Mouse (Mus musculus) hindbrain, embryonic 11.5 days (tissue): ENCODE data around the gene Cga. TPM values are rescaled to one million over a fixed set of nuclear protein-coding genes. Genes with fewer than 3 reads are reported as not detected.

ENCODE experiments used
- ATAC-seq: fragments of 200-750 bp; cut with Nextera tagmentation; 2 replicates; pipeline ENCODE4 v1.8.0; 2017; ENCODE audit warnings: mild to moderate bottlenecking, moderate TSS enrichment, moderate library complexity; ENCODE audit not compliant: low FRiP score
- DNase-seq: peaks from one replicate; pipeline ENCODE4 v3.0.0-alpha.2; 2015; ENCODE audit warnings: low spot score
- H3K27ac ChIP-seq: fragments of 300-500 bp; sonication (generic); 2 replicates; pipeline ENCODE4 v1.5.1; 2014; ENCODE audit warnings: mild to moderate bottlenecking, low read depth, low read length
- H3K27me3 ChIP-seq: fragments of 300-500 bp; sonication (generic); 2 replicates; pipeline ENCODE4 v1.6.1; 2014; ENCODE audit warnings: mild to moderate bottlenecking, low read length, moderate library complexity, mixed read lengths; ENCODE audit not compliant: control insufficient read depth, insufficient read depth
- H3K36me3 ChIP-seq: fragments of 300-500 bp; sonication (generic); 2 replicates; pipeline ENCODE4 v1.6.1; 2014; ENCODE audit warnings: mild to moderate bottlenecking, low read length, moderate library complexity, mixed read lengths; ENCODE audit not compliant: control insufficient read depth, insufficient read depth
- H3K4me1 ChIP-seq: fragments of 300-500 bp; sonication (generic); replicated peaks from 2 replicates; pipeline ENCODE4 v1.6.1; 2014; ENCODE audit warnings: low read length, mixed read lengths; ENCODE audit not compliant: control insufficient read depth, insufficient read depth
- H3K4me2 ChIP-seq: fragments of 300-500 bp; sonication (generic); replicated peaks from 2 replicates; pipeline ENCODE4 v1.6.1; 2014; ENCODE audit warnings: mild to moderate bottlenecking, low read depth, low read length
- H3K4me3 ChIP-seq: fragments of 300-500 bp; sonication (generic); 2 replicates; pipeline ENCODE4 v1.5.1; 2014; ENCODE audit warnings: low read depth, low read length
- H3K9ac ChIP-seq: fragments of 300-500 bp; sonication (generic); 2 replicates; pipeline ENCODE4 v1.6.1; 2014; ENCODE audit warnings: low read depth, low read length
- H3K9me3 ChIP-seq: fragments of 300-500 bp; sonication (generic); 2 replicates; pipeline ENCODE4 v1.6.1; 2016; ENCODE audit warnings: low read length; ENCODE audit not compliant: control insufficient read depth
- WGBS: fragments of 180-500 bp; shearing (Covaris S2); extraction: QIAGEN DNeasy Blood & Tissue Kit; methylation state at CpG from one replicate; pipeline ENCODE4 v1.1.7; 2014; 5-methylcytosine and 5-hydroxymethylcytosine counted together
- polyA plus RNA-seq: library from polyadenylated mRNA; unstranded; fragments of >200 nt; fragmentation: Nextera tagmentation; extraction: Ambion mirVana; gene quantifications from 2 replicates; pipeline ENCODE4 v1.2.1, GENCODE M21; 2014

Cga gene
- not detected in 2 replicates for polyA plus RNA-seq

- 82% methylated on average over 1 of the region's 1 CpGs for WGBS
- no peaks in the 10 kb centered on the region for H3K4me1 ChIP-seq
Observed at GRCm38 (mm10) chr4:34893479-34893878, at the start of gene Cga. Gene Cga (plus strand): TSS chr4:34893779.

GRCm38 (mm10) chr4:34843839-34844238 lies 49.7 kb upstream of the Cga start:
- Histone ChIP-seq H3K9me3 (no peaks in the 10 kb centered on the region), H3K4me1 (no peaks in the 10 kb centered on the region), H3K4me3 (no peak overlapping the region), H3K4me2 (no peak overlapping the region), H3K27me3 (no peaks in the 10 kb centered on the region), H3K36me3 (no peaks in the 10 kb centered on the region), H3K9ac (no peak overlapping the region), H3K27ac (no peak overlapping the region)
- no peak for ATAC-seq
- no peak for DNase-seq
- WGBS = 88% methylated on average over 1 of the region's 1 CpGs

More at GRCm38 (mm10) chr4:34893479-34893878, at the start of gene Cga:
- no peak for DNase-seq
- no peak for ATAC-seq
- H3K4me2 ChIP-seq = no peak within 1 kb of the TSS
- H3K27me3 ChIP-seq = peaks cover 6% of the 10 kb centered on the region
- no peaks in the 10 kb centered on the region for H3K9me3 ChIP-seq
- no peak within 1 kb of the TSS for H3K27ac ChIP-seq
- H3K36me3 ChIP-seq = no peaks in the 10 kb centered on the region
- no peak within 1 kb of the TSS for H3K9ac ChIP-seq
- H3K4me3 ChIP-seq = no peak within 1 kb of the TSS

GRCm38 (mm10) chr4:34847679-34848309 lies 45.8 kb upstream of the Cga start:
- no peaks in the 10 kb centered on the region for H3K4me1 ChIP-seq
- WGBS = 93% methylated on average over 6 of the region's 6 CpGs
- no peak overlapping the region for H3K4me2 ChIP-seq
- no peak overlapping the region for H3K4me3 ChIP-seq
- no peak for DNase-seq
- no peaks in the 10 kb centered on the region for H3K9me3 ChIP-seq
- H3K27me3 ChIP-seq = no peaks in the 10 kb centered on the region
- H3K27ac ChIP-seq = no peak overlapping the region
- no peaks in the 10 kb centered on the region for H3K36me3 ChIP-seq
- no peak overlapping the region for H3K9ac ChIP-seq
- ATAC-seq = no peak

GRCm38 (mm10) chr4:34850156-34850555 lies 43.4 kb upstream of the Cga start:
- Histone ChIP-seq H3K4me1 (no peaks in the 10 kb centered on the region), H3K27ac (no peak overlapping the region), H3K36me3 (no peaks in the 10 kb centered on the region), H3K4me3 (no peak overlapping the region), H3K9ac (no peak overlapping the region), H3K27me3 (no peaks in the 10 kb centered on the region), H3K9me3 (no peaks in the 10 kb centered on the region), H3K4me2 (no peak overlapping the region)
- no peak for DNase-seq
- no peak for ATAC-seq
- WGBS = 95% methylated on average over 2 of the region's 2 CpGs

- WGBS = 97% methylated on average over 7 of the region's 7 CpGs
- no peak overlapping the region for H3K9ac ChIP-seq
Observed at GRCm38 (mm10) chr4:34852051-34852450, 41.5 kb upstream of the Cga start.

DNA sequence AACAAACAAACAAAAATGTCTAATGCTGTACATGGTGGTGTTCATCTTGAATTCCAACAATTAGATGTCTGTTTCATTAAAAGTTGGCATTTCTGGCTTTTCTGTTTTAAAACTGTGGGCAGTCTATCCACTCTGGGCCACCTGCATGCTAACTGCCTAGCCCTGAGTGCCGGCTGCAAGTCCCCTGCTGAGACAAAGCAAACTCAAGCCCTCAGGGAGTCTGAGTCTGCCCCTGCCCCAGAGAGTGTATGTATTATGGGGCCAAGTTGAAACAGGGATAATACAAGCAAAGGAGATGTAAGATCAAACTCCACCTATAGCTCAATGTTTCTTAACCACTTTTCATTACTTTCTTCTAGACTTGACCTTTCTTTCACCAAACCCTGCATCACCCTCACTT lies 37.6 kb upstream of the Cga start:
- no peak for ATAC-seq

More at GRCm38 (mm10) chr4:34852051-34852450, 41.5 kb upstream of the Cga start:
- H3K4me1 ChIP-seq = no peaks in the 10 kb centered on the region
- no peak overlapping the region for H3K27ac ChIP-seq
- no peaks in the 10 kb centered on the region for H3K9me3 ChIP-seq
- no peaks in the 10 kb centered on the region for H3K36me3 ChIP-seq
- no peaks in the 10 kb centered on the region for H3K27me3 ChIP-seq
- no peak overlapping the region for H3K4me2 ChIP-seq
- ATAC-seq (no peak), DNase-seq (no peak)
- no peak overlapping the region for H3K4me3 ChIP-seq

GRCm38 (mm10) chr4:34858903-34859302 lies 34.7 kb upstream of the Cga start:
- 94% methylated on average over 3 of the region's 3 CpGs for WGBS

More for the DNA sequence above, 37.6 kb upstream of the Cga start:
- Histone ChIP-seq H3K4me2 (no peak overlapping the region), H3K9me3 (no peaks in the 10 kb centered on the region), H3K4me3 (no peak overlapping the region), H3K36me3 (no peaks in the 10 kb centered on the region), H3K9ac (no peak overlapping the region), H3K4me1 (no peaks in the 10 kb centered on the region), H3K27me3 (no peaks in the 10 kb centered on the region), H3K27ac (no peak overlapping the region)
- WGBS = 26% methylated on average over 1 of the region's 1 CpGs
- DNase-seq = no peak

DNA sequence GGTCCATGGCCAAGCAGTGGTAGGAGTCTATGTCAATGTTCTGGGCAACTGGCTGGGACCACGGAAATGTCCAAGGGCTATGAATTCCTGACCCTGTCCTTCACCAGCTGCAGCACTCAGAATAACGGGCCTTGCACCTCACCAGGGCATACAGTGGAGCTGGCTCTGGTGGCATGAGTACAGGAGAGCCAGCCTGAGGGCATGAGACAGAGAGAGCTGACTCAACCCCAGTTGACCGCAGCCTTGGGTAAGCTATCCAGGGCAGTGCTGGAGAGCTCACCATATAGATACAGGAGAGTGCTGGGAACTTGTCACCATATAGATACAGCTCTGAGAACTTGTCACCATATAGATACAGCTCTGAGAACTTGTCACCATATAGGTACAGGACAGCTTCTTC lies 34.2 kb upstream of the Cga start:
- WGBS = 90% methylated on average over 3 of the region's 3 CpGs
- ATAC-seq (no peak), DNase-seq (no peak)
- H3K9ac ChIP-seq = no peak overlapping the region
- H3K36me3 ChIP-seq = no peaks in the 10 kb centered on the region
- no peaks in the 10 kb centered on the region for H3K4me1 ChIP-seq
- H3K9me3 ChIP-seq = no peaks in the 10 kb centered on the region
- H3K27me3 ChIP-seq = no peaks in the 10 kb centered on the region
- no peak overlapping the region for H3K4me3 ChIP-seq
- H3K27ac ChIP-seq = no peak overlapping the region
- H3K4me2 ChIP-seq = no peak overlapping the region

More at GRCm38 (mm10) chr4:34858903-34859302, 34.7 kb upstream of the Cga start:
- H3K4me1 ChIP-seq = no peaks in the 10 kb centered on the region
- H3K4me2 ChIP-seq = no peak overlapping the region
- no peaks in the 10 kb centered on the region for H3K27me3 ChIP-seq
- no peak overlapping the region for H3K27ac ChIP-seq
- no peaks in the 10 kb centered on the region for H3K36me3 ChIP-seq
- H3K9ac ChIP-seq = no peak overlapping the region
- H3K9me3 ChIP-seq = no peaks in the 10 kb centered on the region
- DNase-seq = no peak
- ATAC-seq = no peak
- no peak overlapping the region for H3K4me3 ChIP-seq

- WGBS = 85% methylated on average over 3 of the region's 3 CpGs
- DNase-seq = no peak
Observed at GRCm38 (mm10) chr4:34861438-34861837, 32.1 kb upstream of the Cga start.

More at GRCm38 (mm10) chr4:34861438-34861837, 32.1 kb upstream of the Cga start:
- Histone ChIP-seq H3K27me3 (no peaks in the 10 kb centered on the region), H3K36me3 (no peaks in the 10 kb centered on the region), H3K4me2 (no peak overlapping the region), H3K4me1 (no peaks in the 10 kb centered on the region), H3K9ac (no peak overlapping the region), H3K9me3 (no peaks in the 10 kb centered on the region), H3K27ac (no peak overlapping the region), H3K4me3 (no peak overlapping the region)
- no peak for ATAC-seq
